Mouse (Mus musculus) embryo, embryonic 10 days (tissue): Measurements from ENCODE around the gene Anapc7.
"Not testable (repeated sequence)": the region's sequence is repeated elsewhere in the genome, so short reads cannot be mapped to it uniquely, and the experiment has no call there.

Source experiments
- DNase-seq: peaks from one replicate; pipeline ENCODE4 v3.0.0-alpha.2; 2015; ENCODE audit warnings: low spot score

Gene Anapc7

DNA sequence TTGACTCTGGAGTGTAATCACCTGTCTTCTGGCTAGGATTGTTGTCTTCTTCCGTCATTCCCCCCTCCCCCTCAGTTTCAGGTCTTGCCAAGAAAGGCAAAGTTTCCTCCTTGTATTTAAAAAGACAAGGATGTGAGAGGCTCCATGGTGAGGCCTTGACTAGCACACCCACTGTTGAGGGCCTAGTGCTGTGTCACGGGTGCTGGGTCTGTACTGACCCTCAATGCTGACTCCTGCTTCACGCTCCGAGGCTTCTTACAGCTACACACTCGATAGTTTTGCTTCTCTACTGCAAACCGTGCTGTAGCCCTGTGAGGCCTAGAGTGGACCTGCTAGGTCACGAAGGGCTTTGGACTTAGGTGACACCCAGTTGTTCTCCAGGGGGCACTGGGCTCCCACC lies 30.7 kb downstream of the Anapc7 start:
- DNase-seq = no peak

DNA sequence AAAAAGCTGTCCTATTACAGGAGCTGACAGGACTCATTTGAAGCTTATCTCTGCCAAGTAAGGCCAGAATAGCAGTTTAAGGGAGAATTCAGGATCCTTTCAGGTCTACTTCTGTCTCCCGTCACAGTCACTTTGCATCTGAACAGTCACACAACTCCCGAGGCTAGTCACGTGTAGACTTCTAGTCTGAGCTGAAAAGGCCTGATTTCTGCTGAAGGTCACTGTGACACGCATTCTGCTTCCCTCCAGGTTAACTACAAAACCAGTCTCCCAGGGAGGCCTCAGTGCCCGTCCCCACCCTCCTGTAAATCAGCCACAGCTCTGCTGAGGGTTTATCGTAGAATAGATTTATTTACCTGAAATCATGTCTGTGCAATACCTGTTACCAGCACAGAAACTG lies 31.7 kb downstream of the Anapc7 start:
- no peak for DNase-seq

DNA sequence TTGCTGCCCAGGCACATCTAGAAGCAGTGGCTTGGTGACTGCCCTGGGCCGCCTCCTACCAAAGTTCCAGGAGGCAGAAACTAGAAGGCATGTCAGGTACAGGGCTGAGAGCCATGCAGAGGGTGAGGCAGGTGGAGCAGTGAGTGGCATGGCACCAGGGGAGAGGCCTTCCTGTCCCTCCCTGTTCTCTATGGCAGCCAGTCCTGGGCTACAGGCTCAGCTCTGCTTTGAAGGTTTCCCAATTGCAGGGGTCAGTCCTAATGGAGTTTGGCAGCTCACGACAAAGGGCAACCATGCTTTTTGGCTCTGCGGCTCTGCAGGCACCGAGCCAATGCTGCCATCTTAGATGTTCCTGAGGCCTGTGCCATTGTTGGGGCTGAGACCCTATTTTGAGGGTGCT lies 32.9 kb downstream of the Anapc7 start:
- no peak for DNase-seq

DNA sequence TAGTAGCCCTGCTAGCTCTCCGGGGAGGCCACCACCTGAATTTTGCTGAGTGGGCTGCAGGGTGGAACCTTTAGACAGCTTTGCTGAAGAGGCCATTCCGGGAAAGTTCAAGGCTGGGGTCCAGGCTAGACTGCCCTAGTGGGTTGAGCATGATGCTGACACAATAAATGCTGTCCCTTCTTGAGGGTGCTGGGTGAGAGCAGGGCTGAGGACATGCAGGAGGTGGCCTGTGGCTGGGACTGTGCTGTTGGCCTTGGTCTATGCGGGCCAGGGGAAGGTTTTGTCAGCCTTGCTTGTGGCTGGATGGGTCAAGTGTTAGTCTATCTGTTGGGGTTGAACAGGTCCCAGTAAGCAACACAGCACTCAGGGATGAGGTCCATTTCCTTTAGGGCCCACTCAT lies 33.4 kb downstream of the Anapc7 start:
- DNase-seq = no peak

DNA sequence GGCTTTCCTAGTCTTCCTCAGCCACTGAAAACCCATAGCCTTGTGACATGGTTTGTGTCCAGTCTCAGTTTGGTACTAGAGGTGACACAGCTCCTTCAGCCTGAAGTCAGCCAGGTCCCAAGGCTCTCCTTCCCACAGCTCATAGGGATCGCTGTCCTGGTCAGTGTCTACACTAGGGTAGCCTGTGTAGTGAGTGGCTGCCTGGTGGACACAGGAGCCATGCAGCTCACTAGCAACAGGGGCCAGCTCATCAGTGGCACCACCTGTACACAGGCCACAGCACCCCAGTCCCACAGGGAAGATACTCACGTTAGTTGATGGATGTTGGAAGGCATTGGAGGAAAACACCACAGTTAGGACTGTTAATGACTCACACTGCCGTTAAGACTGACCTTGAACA lies 34.1 kb downstream of the Anapc7 start:
- no peak for DNase-seq

DNA sequence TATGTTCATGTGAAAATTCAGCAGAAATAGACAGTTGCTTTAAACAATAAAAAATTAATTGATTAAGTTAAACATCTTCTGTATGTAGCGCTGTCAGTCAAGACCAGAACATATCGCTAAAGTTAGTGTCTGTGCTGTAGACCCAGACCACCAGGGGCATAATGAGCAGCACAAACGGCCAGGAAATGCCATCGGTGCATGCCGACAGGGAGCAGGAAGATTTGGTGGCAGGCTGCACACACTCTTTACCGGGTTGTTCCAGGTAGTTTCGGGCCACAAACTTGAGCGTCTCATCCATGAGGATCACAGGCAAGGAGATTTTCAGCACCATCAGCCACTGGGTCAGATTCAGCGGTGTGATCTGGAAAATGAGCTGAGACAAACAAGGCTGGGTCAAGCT lies 35.6 kb downstream of the Anapc7 start:
- DNase-seq = not testable (repeated sequence)

DNA sequence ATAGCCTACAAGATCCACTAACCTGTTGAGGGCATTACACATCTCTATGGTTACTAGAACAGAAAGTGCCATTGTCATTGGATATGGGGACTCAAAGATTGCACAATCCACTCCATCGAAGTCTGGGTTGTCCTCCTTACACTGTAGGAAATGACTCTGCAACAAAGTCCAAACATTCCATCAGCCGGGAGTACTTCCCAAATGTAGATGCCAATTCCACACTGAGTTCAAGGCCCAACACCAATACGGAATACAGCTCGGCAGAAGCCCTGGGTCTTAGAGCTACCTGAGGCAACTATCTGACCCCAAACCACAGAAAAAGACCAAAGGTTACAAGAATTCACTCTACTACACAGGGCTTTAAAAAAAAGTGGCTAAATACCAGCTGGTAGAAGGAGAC lies 36.6 kb downstream of the Anapc7 start:
- no peak for DNase-seq

DNA sequence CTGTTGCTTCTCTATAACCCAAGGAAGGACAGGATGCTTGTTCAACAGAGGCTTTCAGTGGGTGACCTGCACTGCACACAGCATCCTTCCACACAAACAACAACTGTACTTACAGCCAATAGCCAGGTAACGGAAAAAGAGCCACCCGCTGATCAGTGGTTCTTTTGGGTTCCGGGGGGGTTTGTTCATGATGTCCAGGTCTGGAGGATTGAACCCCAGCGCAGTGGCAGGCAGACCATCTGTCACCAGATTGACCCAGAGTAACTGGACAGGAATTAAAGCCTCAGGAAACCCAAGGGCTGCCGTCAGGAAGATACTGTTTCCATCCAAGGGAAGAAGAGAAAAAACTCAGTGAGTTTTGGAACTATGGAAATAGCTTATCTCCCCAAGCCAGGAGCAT lies 37.8 kb downstream of the Anapc7 start:
- DNase-seq = no peak

DNA sequence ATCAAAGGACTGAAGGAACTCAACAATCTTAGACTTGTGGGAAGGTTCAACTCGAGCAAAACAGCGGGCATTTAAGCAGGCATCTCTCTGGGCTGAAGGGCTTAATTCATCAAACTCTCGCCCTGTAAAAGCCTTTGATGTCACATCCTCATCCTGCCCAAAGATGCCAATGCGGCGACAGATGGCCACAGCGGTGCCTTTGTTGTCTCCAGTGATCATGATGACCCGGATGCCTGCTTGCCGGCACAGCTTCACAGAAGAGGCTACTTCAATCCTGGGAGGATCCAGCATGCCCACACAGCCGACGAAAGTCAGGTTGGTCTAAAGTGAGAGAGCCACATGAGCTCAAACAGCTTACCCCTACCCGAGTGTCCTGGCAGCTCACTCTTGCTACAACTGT lies 39.2 kb downstream of the Anapc7 start:
- no peak for DNase-seq

DNA sequence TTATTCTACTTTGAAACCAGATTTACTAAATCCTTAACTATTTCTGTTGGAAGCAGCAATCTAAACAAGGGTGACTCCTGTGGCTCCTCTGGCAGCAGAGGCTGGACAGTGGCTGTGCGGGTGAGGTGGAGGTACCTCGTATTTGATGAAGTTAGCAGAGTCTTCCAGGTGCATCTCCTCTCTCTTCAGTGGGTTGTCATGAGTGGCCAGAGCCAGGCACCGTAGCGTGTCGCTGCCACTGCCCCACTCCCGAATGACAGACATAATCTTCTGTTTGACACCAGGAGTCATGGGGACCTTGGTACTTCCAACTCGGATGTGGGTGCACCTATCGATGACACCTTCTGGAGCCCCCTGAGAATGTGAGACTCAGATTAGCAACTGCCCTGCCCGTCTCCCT lies 39.9 kb downstream of the Anapc7 start:
- DNase-seq = no peak

DNA sequence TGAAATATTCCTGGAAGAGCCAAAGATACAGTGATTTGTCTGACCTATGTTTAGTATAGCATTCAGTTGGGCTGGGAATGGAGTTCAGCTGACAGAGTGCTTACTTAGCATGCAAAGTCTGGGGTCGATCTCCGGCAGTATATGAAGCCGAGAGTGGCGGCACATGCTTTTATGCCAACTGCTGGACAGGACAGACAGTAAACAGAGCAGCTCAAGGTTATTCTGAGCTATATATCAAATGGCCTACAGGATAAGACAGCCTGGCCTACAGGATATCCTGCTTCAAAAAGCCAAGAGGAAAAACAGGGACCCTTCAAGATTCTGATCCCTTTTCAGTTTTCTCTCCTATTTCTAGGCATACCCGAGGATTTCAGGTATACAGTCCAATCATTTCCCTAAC lies 50.2 kb downstream of the Anapc7 start:
- DNase-seq = no peak

DNA sequence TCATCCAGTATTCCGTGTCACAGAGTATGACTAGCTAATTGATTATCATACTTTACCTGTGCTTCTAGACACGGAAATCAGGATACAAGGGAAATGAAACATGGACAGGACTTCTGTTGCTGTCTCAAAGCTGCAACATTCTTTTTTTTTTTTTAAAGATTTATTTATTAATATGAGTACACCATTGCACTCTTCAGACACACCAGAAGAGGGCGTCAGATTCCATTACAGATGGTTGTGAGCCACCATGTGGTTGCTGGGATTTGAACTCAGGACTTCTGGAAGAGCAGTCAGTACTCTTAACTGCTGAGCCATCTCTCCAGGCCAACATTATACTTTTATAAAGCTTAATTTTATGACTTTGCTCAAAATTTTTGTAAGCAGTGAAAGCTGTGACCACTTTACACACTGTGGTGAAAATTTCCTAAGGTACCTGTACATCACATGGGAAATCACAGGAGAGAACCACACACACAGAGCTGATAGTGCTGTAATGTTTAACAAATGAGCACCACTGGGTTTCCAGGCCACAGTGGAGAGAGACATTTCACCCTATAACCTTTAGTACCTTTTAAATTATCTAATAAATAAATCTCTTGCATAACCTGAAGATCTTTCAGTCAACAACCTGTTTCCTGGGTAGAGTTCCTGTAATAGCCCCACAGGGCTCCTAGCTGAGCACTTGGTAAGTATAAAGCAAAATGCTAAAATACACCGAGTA lies 53.3 kb downstream of the Anapc7 start:
- DNase-seq = no peak

DNA sequence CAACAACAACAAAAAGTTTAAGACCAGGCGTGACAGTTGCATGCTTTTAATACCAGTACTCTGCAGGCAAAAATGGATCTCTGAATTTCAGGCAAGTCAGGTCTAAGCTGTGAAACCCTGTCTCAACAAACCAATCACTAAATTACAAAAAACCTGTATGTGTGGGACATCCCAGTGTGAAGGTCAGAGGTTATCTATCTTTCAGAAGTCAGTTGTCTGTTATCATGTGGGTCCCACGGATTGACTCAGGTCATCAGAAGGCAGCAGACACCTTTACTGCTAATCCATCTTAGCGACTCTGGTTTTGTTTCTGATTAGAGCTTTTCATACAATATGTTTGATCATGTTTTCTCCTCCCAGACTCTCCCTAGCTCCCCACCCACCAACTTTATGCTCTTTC lies 54.6 kb downstream of the Anapc7 start:
- no peak for DNase-seq

DNA sequence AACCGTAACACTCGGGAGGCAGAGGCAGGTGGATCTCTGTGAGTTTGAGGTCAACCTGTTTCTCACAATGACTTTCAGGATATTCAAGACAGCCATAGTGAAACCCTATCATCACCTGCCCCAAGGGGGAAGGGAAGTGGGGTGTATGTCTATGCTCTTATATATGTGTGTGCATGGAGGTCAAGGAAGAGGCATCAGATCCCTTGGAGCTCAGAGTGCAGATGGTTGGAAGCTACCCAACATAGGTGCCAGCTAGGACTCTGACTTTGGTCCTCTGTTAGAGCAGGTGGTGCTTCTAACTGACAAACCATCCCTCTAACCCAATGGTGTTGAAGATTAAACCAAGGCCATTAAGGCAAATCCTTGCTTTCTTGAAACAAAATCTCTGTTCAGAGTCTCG lies 56.0 kb downstream of the Anapc7 start:
- no peak for DNase-seq

DNA sequence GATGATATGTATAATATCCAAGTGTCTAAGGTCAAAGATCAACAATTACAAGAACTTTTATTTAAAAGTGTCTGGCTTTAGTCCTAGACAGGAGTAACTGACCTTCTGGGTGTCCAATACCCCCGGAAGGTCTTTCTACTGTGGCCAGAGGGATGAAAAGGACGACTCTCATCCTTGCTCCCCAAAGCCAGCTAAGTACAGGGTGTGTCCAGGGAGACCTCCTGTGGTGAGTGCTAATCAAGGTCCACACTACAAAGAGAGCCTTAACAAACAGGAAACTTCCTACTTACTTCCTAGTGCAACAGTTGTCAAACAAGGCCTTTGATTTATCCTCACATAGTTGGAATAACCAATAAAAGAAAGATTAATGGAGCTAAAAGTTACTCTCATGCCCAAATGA lies 57.6 kb downstream of the Anapc7 start:
- no peak for DNase-seq

DNA sequence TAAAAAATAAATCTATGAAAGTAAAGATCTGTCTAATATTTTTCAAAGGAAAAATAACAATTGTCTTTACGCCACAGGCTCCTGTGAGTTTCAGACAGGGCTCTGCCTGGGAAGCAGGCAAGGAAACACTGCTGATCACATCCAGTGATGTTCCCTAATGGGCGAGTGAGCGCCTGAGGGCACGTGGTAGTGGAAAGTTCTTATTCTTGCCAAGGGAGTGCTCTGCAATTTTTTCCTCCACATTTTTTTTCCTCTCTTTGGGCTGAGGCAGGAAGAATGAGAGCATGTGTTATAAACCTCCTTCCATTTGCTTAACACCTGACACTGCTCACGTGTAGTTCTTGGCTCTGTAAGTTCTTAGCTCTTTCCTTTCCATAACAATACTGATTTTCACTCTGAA lies 60.4 kb downstream of the Anapc7 start:
- DNase-seq = no peak

DNA sequence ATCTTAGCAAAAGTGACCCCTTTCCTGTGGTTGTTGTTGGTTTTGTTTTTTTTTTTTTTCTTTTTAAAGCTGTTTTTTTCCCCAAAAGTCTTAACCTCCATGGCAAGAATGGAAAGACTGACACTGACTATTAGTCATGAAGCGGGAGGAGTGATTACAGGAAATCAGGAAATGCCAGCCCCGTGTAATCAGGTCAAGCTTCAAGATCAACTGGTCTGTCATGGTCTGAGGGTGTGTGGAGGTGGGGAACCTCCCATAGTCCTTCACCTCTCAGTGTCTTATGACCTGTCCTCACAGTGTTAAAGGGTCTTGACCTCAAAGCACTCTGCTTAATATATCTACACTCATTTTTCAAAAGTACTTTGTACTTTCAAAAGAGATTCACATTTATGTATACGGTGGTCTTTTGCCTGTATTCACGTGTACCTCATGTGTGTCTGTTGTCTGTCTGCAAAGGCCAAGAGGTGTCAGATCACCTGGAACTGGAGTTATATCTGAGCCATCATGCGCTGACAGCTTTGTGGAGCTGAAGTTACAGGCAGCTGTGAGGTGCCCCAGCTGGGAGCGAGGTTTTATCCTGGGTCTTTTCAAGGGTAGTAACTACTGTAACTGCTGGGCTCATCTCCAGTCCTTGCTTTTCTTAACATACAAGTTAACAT lies 61.4 kb downstream of the Anapc7 start:
- no peak for DNase-seq

DNA sequence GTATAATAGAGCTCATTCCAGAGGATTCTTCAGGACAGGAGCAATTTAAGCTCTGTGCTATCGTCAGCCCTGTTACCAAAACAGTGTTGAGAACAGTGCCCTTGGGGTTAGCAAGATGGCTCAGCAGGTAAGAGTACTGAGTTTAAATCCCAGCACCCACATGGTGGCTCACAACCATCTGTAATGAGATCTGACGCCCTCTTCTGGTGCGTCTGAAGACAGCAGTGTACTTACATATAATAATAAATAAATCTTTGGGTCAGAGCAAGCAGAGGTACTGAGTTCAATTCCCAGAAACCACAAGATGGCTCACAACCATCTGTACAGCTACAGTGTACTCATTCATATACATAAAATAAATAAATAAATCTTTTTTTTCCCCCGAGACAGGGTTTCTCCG lies 64.8 kb downstream of the Anapc7 start:
- not testable (repeated sequence) for DNase-seq

DNA sequence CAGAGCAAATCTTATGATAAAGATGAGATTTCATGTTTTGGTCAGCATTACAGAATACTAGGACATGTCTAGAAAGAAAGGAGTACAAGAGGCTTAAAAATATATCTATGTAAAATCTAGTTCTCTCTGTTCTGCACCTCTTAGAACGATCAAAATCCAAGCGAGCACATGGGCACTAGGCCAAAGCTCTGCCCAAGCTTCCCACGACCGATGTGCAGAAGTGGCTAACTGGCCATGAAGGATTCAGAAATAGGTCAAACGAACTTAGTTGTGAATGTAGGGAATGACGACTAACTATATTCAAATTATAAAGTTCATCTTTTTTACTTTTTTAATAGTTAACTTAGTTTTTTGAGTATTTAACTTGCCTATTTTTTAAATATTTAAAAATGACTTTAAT lies 66.3 kb downstream of the Anapc7 start:
- DNase-seq = no peak

DNA sequence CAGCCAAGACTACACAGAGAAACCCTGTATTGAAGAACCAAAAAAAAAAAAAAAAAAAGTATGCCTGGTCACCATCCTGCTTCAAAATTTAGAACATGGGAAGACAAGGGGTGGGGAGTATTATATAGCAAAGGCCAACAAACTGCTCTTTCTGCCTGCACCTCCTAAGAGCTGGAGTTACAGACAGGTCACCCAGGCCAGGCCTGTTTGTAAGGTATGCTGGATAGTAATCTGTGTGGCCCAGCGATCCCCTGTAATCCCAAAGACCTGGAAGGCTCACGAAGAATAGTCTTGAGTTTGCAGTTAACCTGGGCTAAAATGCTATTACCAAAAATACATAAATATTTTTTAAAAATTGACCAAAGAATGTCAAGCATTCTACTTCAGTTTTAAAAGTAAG lies 68.7 kb downstream of the Anapc7 start:
- DNase-seq = no peak

DNA sequence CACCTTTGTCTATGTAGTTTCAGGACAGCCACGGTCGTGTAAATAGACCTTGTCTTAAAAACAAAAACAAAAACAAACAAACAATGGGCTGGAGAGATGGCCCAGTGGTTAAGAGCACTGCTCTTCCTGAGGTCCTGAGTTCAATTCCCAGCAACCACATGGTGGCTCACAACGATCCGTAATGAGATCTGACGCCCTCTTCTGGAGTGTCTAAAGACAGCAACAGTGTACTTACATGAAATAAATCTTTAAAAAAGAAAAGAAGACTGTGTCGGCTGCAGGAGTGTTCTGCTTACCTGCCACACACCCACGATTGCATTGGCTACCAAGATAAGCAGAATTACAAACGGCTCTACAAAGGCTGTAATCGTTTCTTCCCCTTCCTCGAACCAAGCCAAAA lies 69.9 kb downstream of the Anapc7 start:
- DNase-seq = no peak

DNA sequence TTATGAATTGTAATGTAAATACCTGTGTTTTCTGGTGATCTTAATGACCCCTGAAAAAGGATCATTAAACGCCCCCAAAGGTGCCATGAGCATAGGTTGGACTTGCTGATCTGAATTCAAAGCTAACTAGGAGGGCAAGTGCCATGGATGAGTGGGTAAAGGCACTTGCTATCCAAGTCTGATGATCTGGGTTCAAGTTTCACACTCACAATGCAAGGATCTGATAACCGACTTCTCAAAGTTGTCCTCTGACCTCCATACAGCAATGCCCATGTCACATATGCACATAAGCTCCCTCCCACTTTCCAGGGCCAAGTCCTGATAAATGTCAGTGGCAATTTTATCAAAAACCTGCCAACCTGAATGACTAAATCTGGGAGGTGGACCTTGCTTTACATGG lies 71.5 kb downstream of the Anapc7 start:
- no peak for DNase-seq

DNA sequence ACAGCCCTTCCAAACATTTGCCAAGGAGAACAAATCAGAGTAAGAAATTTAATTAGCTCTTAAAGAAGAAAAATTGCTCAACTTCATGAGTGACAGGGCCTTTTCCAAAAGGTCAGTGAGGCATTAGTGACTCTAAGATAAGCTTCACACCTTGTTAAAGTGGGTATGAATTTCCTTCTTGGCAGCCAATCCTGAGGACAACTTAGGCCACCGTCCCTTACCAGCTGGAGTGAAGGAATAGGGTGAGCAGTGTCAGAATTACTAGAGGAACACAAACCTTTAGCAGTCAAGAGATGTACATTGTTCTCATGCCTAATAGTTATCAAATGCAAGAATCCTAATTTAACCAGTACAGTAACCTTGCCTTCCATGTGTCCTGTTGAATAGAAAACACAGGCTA lies 73.0 kb downstream of the Anapc7 start:
- DNase-seq = no peak
